Mouse (Mus musculus) forebrain, postnatal 0 days (tissue): Measurements from ENCODE around the gene Efcab5. TPM values are rescaled to one million over a fixed set of nuclear protein-coding genes. Genes with fewer than 3 reads are reported as not detected.

Experiments
- ATAC-seq: fragments of 200-750 bp; cut with Nextera tagmentation; 2 replicates; pipeline ENCODE4 v1.8.0; 2017; ENCODE audit warnings: mild to moderate bottlenecking, moderate library complexity
- DNase-seq: peaks from one replicate; pipeline ENCODE4 v3.0.0-alpha.2; 2015
- H3K27ac ChIP-seq: fragments of 300-500 bp; sonication (generic); 2 replicates; pipeline ENCODE4 v1.5.1; 2014; ENCODE audit warnings: low read depth, mild to moderate bottlenecking, antibody characterized with exemption, low read length, moderate library complexity, mixed read lengths
- H3K27me3 ChIP-seq: fragments of 300-500 bp; sonication (generic); 2 replicates; pipeline ENCODE4 v1.6.1; 2014; ENCODE audit warnings: mild to moderate bottlenecking, low read length, mixed read lengths; ENCODE audit not compliant: insufficient read depth
- H3K36me3 ChIP-seq: fragments of 300-500 bp; sonication (generic); 2 replicates; pipeline ENCODE4 v1.6.1; 2014; ENCODE audit warnings: mild to moderate bottlenecking, moderate library complexity; ENCODE audit not compliant: insufficient read depth
- H3K4me1 ChIP-seq: fragments of 300-500 bp; sonication (generic); 2 replicates; pipeline ENCODE4 v1.6.1; 2014; ENCODE audit warnings: antibody characterized with exemption; ENCODE audit not compliant: insufficient read depth
- H3K4me2 ChIP-seq: fragments of 300-500 bp; sonication (generic); 2 replicates; pipeline ENCODE4 v1.6.1; 2014; ENCODE audit warnings: low read depth, mild to moderate bottlenecking, moderate library complexity
- H3K4me3 ChIP-seq: fragments of 300-500 bp; sonication (generic); 2 replicates; pipeline ENCODE4 v1.5.1; 2014; ENCODE audit warnings: low read depth, low read length, mixed read lengths
- H3K9ac ChIP-seq: fragments of 300-500 bp; sonication (generic); 2 replicates; pipeline ENCODE4 v1.6.1; 2014; ENCODE audit warnings: mild to moderate bottlenecking
- H3K9me3 ChIP-seq: fragments of 300-500 bp; sonication (generic); 2 replicates; pipeline ENCODE4 v1.6.1; 2016; ENCODE audit warnings: low read length
- CTCF ChIP-seq: sonication (generic); IDR thresholded peaks from 2 replicates; pipeline ENCODE4 v1.5.1; 2016; ENCODE audit warnings: antibody characterized with exemption, control low read depth, low read depth
- WGBS: fragments of 180-500 bp; shearing (Covaris S2); extraction: QIAGEN DNeasy Blood & Tissue Kit; methylation state at CpG from one replicate; pipeline ENCODE4 v1.1.7; 2014; 5-methylcytosine and 5-hydroxymethylcytosine counted together
- microRNA counts: library from miRNA; unstranded; fragments of <30 nt; microRNA quantifications from one replicate; lab custom pipeline; 2015
- microRNA-seq, 2 experiments: library from miRNA; unstranded; fragments of <30 nt; microRNA quantifications; one replicate each; pipeline ENCODE4; 2016
- polyA plus RNA-seq: library from polyadenylated mRNA; unstranded; fragments of >200 nt; fragmentation: Nextera tagmentation; extraction: Ambion mirVana; gene quantifications from 2 replicates; pipeline ENCODE4 v1.2.1, GENCODE M21; 2015
- total RNA-seq: library from RNA; depleted of rRNA; stranded (reverse); fragments of >200 nt; gene quantifications from 2 replicates; pipeline ENCODE4 v1.2.3, GENCODE M21; 2014; rRNA removed

The Efcab5 gene
- total and polyA plus RNA-seq, 2 experiments from 2014 or later, result 0.62 to 3.1 TPM

DNA sequence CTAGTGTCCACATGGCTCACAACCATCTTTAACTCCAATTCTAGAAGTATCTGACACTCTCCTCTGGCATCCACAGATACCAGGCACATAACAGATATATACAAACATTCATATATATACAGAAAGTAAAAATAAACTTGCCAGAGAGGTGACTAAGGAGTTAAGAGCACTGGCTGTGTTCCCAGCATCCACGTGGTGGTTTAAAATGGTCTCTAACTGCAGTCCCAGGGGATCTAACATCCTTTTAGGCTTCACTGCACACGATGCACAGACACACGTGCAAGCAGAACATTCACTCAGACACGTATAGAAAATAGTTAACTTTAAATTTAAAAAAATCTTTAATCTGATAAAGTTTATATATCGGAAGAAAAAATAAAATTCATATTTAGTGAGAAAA, 126.8 kb downstream of the Efcab5 start:
- Histone ChIP-seq H3K27me3 (no peaks in the 10 kb centered on the region), H3K4me3 (no peak overlapping the region), H3K27ac (no peak overlapping the region), H3K9ac (no peak overlapping the region), H3K9me3 (no peaks in the 10 kb centered on the region), H3K4me1 (no peaks in the 10 kb centered on the region), H3K36me3 (no peaks in the 10 kb centered on the region), H3K4me2 (no peak overlapping the region)
- ATAC-seq, result no peak
- no peak for DNase-seq
- no peak for TF ChIP-seq CTCF
- WGBS, result 57% methylated on average over 5 of the region's 5 CpGs

DNA sequence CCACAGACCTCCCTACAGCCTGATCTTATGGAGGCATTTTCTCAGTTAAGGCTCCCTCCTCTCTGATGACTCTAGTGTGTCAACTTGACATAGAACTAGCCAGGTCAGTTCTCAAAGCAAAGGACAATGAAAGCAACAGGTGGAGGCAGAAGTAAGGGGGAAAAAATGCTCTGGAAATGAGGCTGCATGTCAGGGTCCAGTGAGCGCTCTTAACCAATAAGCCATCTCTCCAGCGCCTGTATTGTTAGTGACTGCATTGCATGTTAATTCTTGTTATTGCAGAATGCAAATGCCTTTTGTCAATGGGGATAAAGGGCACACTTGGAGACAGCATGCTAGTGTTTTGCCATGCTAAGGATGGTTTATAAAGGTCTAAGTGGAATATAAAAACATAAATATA, 146.0 kb downstream of the Efcab5 start:
- H3K27me3 ChIP-seq, result no peaks in the 10 kb centered on the region
- no peak overlapping the region for H3K4me2 ChIP-seq
- H3K4me3 ChIP-seq, result no peak overlapping the region
- H3K9me3 ChIP-seq, result no peaks in the 10 kb centered on the region
- TF ChIP-seq CTCF, result no peak
- 74% methylated on average over 2 of the region's 2 CpGs for WGBS
- H3K27ac ChIP-seq, result no peak overlapping the region
- H3K36me3 ChIP-seq, result peaks cover 16% of the 10 kb centered on the region
- H3K9ac ChIP-seq, result no peak overlapping the region
- DNase-seq (no peak), ATAC-seq (no peak)
- H3K4me1 ChIP-seq, result no peaks in the 10 kb centered on the region

DNA sequence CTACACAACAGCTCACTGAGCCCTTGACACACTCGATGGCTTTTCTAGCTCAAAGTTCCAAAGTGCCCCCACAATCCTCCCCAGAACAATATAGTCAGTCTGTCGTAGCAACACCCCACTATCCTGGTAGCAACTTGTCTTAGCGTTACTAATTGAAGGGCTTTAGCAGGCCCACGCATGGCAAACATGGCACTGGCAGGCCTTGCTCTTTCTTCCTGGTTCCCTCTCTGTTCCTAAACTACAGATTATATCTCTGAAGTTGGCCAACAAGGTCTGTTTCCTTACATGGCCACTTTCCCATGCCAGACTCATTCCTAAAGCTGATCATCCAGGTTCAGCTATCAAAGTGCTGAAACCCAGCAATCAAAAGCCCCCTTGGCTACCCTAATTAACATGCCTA, 146.9 kb downstream of the Efcab5 start:
- no peaks in the 10 kb centered on the region for H3K4me1 ChIP-seq
- H3K27ac ChIP-seq, result no peak overlapping the region
- no peak overlapping the region for H3K4me3 ChIP-seq
- ATAC-seq (no peak), DNase-seq (no peak)
- H3K27me3 ChIP-seq, result no peaks in the 10 kb centered on the region
- 85% methylated on average over 4 of the region's 4 CpGs for WGBS
- no peak overlapping the region for H3K4me2 ChIP-seq
- H3K9ac ChIP-seq, result no peak overlapping the region
- no peaks in the 10 kb centered on the region for H3K9me3 ChIP-seq
- TF ChIP-seq CTCF, result no peak
- H3K36me3 ChIP-seq, result peaks cover 16% of the 10 kb centered on the region

MicroRNAs encoded within 50 kb of the gene (microRNA counts, 519-probe panel; counts per million panel counts)
- microRNA mmu-miR-423-3p (lab: Ali Mortazavi, UCI), result 3,778 counts per million, percentile 40 among the panel's probes with 10 or more counts
- microRNA mmu-miR-423-5p (lab: Ali Mortazavi, UCI), result 3,419 counts per million, percentile 31 among the panel's probes with 10 or more counts

Small RNA genes within 50 kb of the gene (microRNA-seq; reads per million reads assigned to microRNA genes)
- 943 to 3,798 reads per million in 2 experiments for gene Mir423

Other genes with a start within 250 kb of the Efcab5 start
- 1.3 and 3.0 TPM in 2 replicates for gene Slc6a4, start 190.4 kb downstream of the Efcab5 start, total RNA-seq
- gene Slc6a4, start 190.4 kb downstream of the Efcab5 start, polyA plus RNA-seq, result 2.2 and 3.0 TPM in 2 replicates
- 4.2 and 5.7 TPM in 2 replicates for gene Nsrp1, start 110.5 kb downstream of the Efcab5 start, total RNA-seq
- gene Nsrp1, start 110.5 kb downstream of the Efcab5 start, polyA plus RNA-seq, result 46.4 and 49.9 TPM in 2 replicates
- 28.9 and 40.2 TPM in 2 replicates for gene Ssh2, start 27.3 kb upstream of the Efcab5 start, total RNA-seq
- gene Ssh2, start 27.3 kb upstream of the Efcab5 start, polyA plus RNA-seq, result 8.2 and 12.7 TPM in 2 replicates